Mouse (Mus musculus) testis, adult 2 months (tissue): Measurements from ENCODE around the gene Capg. TPM values are rescaled to one million over a fixed set of nuclear protein-coding genes. Genes with fewer than 3 reads are reported as not detected.

ENCODE experiments used
- H3K27ac ChIP-seq: fragments of 200-500 bp; 2 replicates; pipeline ENCODE4 v1.5.1; 2012; ENCODE audit warnings: low read depth, low read length; ENCODE audit not compliant: control insufficient read depth, insufficient read depth
- H3K27me3 ChIP-seq: fragments of 200-500 bp; 2 replicates; pipeline ENCODE4 v1.6.1; 2012; ENCODE audit warnings: mild to moderate bottlenecking, low read length, moderate library complexity; ENCODE audit not compliant: control insufficient read depth, insufficient read depth
- H3K36me3 ChIP-seq: fragments of 200-500 bp; 2 replicates; pipeline ENCODE4 v1.6.1; 2012; ENCODE audit warnings: mild to moderate bottlenecking, low read length; ENCODE audit not compliant: control insufficient read depth, insufficient read depth
- H3K4me1 ChIP-seq: fragments of 200-500 bp; 2 replicates; pipeline ENCODE4 v1.6.1; 2012; ENCODE audit warnings: low read length; ENCODE audit not compliant: control insufficient read depth, insufficient read depth
- H3K4me3 ChIP-seq: fragments of 200-500 bp; 2 replicates; pipeline ENCODE4 v1.5.1; 2012; ENCODE audit warnings: low read depth, mild to moderate bottlenecking, low read length, moderate library complexity, mixed read lengths; ENCODE audit not compliant: control insufficient read depth
- CTCF ChIP-seq: fragments of 200-500 bp; IDR thresholded peaks from 2 replicates; pipeline ENCODE4 v1.5.1; 2012; ENCODE audit warnings: low read depth, mild to moderate bottlenecking, inconsistent platforms, low read length, moderate library complexity; ENCODE audit not compliant: control insufficient read depth, insufficient read depth, insufficient replicate concordance
- POLR2A ChIP-seq: fragments of 200-500 bp; IDR thresholded peaks from 2 replicates; pipeline ENCODE4 v1.6.1; 2012; ENCODE audit warnings: low read depth, mild to moderate bottlenecking, inconsistent platforms, low read length, moderate library complexity; ENCODE audit not compliant: control insufficient read depth
- polyA plus RNA-seq: library from polyadenylated mRNA; depleted of rRNA; stranded (reverse); fragments of >200 nt; gene quantifications from 2 replicates; pipeline ENCODE4 v1.2.3, GENCODE M21; 2012

Capg gene
- polyA plus RNA-seq, 1 experiment: 1.3 TPM

DNA sequence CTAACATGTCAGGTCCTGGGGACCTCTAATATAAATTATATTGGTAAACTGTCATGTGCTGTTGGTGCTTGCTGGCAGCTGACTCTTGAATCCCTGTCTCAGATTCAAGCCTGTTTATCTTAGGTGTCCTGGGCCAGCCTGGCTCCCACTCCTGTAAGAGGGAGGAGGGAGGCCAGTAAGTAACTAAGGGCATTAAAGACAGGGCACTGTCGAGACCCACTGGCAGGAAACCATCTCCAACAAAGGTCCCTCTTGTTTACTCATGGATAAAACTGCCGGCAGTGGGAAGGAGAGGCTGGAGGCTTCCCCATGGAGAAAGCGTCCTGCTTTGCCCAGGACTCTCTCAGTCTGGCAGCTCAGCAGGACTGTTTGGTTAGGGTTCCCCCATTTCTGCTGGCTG is 27.6 kb downstream of the Capg start:
- Histone ChIP-seq H3K36me3 (peaks cover 2% of the 10 kb centered on the region), H3K27ac (no peak overlapping the region), H3K4me3 (no peak overlapping the region), H3K27me3 (no peaks in the 10 kb centered on the region), H3K4me1 (no peaks in the 10 kb centered on the region)
- TF ChIP-seq POLR2A (no peak), CTCF (no peak)

DNA sequence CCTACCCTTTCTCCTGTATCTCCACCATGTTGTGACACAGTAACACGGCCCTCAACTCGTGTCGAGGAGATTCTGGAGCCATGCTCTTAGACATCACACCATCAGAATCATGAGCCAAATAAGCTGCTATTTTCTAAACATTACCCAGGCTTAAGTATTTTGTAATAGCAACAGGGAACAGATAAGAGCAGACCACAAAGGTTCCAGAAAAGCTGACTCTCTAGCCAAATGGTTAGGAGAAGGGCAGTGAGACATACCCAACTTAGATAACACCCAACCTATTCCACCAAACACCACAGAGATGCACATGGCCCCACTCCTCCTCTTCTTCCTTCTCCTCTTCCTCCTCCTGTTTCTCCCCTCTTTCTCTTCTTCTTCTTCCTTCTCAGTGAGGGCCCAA is 31.9 kb downstream of the Capg start:
- Histone ChIP-seq H3K27ac (no peak overlapping the region), H3K27me3 (no peaks in the 10 kb centered on the region), H3K4me3 (no peak overlapping the region), H3K36me3 (peaks cover 2% of the 10 kb centered on the region), H3K4me1 (no peaks in the 10 kb centered on the region)
- no peak for TF ChIP-seq POLR2A
- TF ChIP-seq CTCF: no peak

DNA sequence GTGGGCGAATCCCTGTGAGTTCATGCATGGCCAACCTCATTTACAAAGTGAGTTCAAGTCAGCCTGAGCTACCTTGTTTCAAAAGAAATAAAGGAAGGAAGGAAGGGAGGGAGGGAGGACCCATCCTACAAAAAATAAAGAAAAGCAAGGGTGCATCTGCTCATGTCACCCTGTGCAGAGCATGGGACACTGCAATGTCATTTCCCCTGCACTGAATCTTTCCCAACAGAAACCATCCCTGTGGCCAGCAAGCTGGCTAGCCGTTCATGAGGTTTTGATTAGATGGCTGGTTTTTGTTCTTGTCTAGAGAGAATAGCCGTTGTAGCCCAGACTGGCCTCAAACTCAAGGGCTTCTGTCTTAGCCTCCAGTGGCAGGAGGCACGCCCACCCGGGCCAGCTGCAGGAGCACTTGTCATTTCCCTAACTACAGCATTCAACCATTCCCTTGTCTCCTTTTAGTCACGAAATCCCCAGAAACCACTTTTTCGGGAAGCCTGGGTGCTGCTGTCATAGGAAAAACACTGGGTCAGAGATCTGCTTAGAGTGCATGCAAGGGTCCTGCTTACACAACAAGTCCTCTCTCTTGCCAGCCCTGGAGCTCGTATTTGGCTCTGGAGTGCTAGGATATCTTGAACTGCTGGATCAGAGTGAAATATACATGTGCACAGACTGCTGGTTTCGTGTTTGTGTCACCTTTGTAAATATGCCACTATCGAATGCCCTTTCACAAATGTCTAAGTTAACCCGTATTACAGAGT is 37.6 kb downstream of the Capg start:
- no peak for TF ChIP-seq CTCF
- TF ChIP-seq POLR2A: no peak
- Histone ChIP-seq H3K4me1 (no peaks in the 10 kb centered on the region), H3K4me3 (no peak overlapping the region), H3K27me3 (no peaks in the 10 kb centered on the region), H3K27ac (no peak overlapping the region), H3K36me3 (no peaks in the 10 kb centered on the region; the same call in 1 of the 2 replicates)

DNA sequence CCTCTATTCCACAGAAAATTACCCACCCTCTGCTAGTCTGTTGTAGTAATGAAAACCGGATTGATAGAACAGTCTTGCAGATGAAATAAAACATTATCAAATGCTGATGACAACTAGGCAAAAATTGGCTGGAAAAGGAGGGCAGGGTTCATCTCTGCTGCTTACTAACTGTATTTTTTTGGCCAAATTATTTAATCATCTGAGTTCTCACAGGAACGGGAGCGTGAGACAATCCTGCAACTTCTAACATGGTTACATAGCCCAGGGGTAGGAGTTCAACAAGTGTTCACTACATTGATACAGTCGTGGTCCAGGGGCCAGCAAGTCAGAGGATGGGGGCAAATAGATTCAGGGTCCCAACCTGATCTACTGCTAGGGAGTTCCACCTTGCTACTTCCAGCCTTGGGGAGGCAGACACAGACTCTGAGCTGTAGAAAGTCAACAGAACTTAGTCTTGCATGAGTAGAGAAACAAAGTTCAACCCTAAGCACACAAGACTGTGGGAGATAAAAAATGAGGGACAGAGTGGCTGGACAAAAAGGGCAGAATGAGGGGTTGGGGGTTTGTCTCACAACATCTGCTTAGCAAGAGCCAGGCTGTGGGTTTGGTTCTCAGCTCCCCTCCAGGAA is 39.1 kb downstream of the Capg start:
- Histone ChIP-seq H3K36me3 (no peaks in the 10 kb centered on the region; the same call in 1 of the 2 replicates), H3K4me3 (no peak overlapping the region), H3K4me1 (no peaks in the 10 kb centered on the region), H3K27ac (no peak overlapping the region), H3K27me3 (no peaks in the 10 kb centered on the region)
- TF ChIP-seq POLR2A (no peak), CTCF (no peak)

DNA sequence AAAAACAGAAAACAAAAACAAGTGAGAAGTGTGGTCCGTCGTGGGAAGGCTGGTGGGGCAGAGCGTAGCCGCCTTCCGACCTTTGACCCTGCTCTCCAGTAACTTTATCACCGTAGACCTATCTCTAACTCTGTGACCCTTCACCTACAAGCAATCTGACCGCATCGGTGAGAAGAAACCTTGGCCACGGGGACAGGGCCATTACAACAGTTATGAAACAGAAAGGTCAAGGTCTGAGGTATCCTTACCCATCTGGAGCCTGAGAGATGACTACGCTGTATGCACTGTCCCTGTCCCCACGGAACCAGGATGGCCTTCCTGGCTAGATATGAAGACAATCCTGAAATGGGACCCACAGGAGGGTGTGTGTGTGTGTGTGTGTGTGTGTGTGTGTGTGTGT is 40.0 kb downstream of the Capg start:
- Histone ChIP-seq H3K27ac (no peak overlapping the region; the same call in 1 of the 2 replicates), H3K36me3 (no peaks in the 10 kb centered on the region; the same call in 1 of the 2 replicates), H3K27me3 (no peaks in the 10 kb centered on the region), H3K4me1 (no peaks in the 10 kb centered on the region), H3K4me3 (no peak overlapping the region)
- TF ChIP-seq POLR2A (no peak), CTCF (no peak)

DNA sequence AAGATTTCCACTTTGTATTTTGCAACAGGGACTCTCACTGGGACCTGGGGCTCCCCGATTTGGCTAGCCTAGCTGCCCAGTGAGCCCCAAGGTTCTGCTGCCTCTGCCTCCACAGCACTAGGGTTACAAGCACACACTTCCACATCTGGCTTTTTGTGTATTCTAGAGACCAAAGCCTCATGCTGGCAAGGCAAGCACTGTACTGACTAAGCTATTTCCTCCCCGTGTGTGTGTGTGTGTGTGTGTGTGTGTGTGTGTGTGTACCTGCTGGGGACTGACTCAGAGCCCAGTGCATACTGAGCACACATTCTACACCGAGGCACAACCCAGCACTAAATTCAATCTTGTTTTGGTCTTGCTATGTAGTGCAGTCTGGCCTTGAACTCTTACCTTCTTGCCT is 42.5 kb downstream of the Capg start:
- H3K4me1 ChIP-seq: no peaks in the 10 kb centered on the region
- no peaks in the 10 kb centered on the region for H3K27me3 ChIP-seq
- H3K36me3 ChIP-seq: no peaks in the 10 kb centered on the region
- no peak for TF ChIP-seq POLR2A
- TF ChIP-seq CTCF: no peak
- no peak overlapping the region for H3K4me3 ChIP-seq
- H3K27ac ChIP-seq: no peak overlapping the region

DNA sequence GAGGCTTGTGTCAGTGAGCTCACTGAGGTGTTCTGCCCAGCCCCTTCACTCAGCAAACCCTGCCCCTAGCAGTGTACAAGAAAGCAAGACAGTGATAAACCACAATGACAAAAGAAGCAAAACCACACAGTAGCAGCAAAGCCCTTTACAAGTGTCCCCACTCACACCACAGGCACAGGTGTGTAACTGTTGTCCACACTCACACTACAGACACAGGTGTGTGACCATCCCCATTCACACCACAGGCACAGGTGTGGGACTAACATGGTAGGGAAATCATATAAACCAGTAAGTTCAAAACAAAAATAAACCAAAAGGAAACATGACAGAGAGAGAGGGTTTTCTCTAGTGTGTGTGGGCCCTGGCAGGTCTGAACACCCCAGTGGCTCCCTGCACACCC is 44.1 kb downstream of the Capg start:
- H3K27ac ChIP-seq: no peak overlapping the region
- H3K4me1 ChIP-seq: no peaks in the 10 kb centered on the region
- H3K4me3 ChIP-seq: no peak overlapping the region
- no peaks in the 10 kb centered on the region for H3K27me3 ChIP-seq
- no peaks in the 10 kb centered on the region for H3K36me3 ChIP-seq
- TF ChIP-seq POLR2A: no peak
- no peak for TF ChIP-seq CTCF
